Mouse (Mus musculus): Measurements from ENCODE around the gene Dab2ip.

Gene Dab2ip

GRCm38 (mm10) chr2:35556918-35557486 is 1.1 kb upstream of the Dab2ip start:
- in situ Hi-C loops (cut with MseI, MboI) = loop anchor here in 1 of 2 experiments (10.0 kb wide), 1 partner anchor 368 kb away; no protein-coding TSS in a partner anchor

DNA sequence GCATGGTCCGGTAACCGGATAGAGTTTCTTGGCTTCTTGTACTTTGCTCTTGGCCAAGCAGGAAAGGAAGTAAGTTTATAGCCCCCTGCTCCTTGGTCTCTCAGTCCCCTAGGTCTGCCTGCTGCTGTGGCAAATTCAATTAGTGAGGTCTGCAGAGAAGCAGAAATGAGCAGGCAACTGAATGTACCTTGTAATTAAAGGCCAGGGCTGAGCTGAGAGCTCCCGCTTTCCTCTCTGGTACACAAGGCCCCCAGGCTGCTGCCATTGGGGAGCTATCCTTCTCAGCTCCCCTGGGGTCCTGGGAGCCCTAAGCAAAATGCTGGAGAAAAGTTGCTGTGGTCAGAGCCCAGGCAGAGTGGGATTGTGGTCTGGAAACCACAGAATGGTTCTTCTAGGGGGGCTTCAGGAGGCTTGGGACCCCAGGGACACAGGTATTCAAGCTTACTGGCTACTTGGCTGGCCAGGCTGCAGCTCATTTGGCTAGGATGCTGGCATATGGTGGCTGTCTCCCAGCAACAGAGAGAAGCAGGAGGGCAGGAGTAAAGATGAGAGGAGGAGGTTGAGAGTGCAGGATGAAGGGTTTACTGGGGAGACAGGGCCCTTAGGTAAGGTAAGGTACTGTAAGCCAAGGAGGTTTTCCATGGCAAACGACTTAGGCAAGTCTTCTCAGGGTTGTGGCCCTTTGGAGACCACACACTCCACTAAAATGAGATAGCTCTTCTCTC is 922 bp downstream of the Dab2ip start:
- in situ Hi-C loops (cut with MseI, MboI) = loop anchor here in 1 of 2 experiments (10.0 kb wide), 1 partner anchor 366 kb away; no protein-coding TSS in a partner anchor

DNA sequence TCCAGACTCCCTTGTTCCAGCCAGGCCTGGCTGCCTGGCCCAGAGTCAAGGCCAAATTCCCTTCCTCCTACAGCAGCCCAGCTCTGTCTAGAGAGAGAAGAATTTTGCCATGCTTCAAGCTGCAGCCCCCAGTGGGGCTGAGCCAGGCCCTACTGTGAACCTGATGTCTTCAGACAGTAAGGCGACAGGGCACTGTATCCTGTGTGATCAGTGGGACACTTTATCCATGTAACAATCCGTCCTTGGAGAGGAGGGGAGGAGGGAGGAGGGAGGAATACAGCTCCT is 1.4 kb downstream of the Dab2ip start:
- in situ Hi-C loops (cut with MseI, MboI) = loop anchor here in 1 of 2 experiments (10.0 kb wide), 1 partner anchor 365 kb away; no protein-coding TSS in a partner anchor

DNA sequence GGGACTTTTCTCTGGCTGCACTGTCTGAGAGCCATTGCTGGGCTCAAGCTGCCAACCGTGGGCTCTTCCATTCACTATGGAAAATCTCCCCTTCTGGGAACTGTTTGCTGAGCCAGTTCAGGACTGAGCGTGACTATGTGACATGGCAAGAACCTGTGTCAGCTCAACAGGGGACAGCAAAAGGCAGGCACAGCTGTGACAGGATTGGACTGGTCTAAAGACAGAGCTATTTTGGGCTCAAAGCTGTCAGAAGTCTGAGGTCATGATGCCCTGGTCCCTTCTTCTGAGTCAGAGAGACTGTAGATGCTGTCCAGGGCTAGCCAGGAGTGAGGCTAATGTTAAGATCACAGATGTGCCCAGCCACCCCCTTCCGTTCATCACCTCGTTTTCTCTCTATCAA is 5.7 kb downstream of the Dab2ip start:
- in situ Hi-C loops (cut with MseI, MboI) = no loop called here

DNA sequence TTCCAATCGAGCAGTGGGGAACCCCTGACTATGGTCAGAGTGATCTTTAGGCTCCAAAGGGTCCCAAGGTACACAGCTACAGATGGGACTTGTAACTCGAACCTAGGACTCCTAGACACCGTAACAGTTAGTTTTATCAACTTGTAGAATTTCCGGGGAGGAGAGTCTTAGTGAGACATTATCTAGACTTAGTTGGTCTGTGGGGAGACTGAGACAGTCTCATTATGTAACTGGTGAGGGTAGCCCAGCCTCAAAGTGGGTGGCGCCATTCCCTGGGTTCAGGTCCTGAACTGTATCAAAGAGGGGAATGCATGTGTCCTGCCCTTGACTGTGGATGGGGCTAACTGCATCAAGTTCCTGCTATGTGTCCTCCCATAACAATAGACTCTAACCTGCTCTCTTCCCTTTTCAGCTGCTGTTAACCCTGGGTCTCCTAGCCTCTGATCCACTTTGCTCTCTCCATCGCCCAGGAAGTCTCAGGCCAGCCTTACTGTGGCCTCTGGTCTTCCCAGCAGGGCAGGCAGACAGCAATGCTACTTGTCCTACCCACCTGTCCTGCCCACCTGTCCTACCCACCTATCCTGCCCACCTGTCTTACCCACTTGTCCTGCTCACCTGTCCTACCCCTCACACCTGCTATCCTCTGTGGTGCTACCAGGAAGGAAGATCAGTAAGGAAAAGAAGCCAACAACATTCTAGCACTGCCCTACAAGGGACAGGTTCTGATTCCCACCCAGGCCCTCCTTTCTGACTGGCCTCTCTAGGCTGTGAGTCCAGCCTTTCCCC is 7.2 kb downstream of the Dab2ip start:
- in situ Hi-C loops (cut with MseI, MboI) = no loop called here

DNA sequence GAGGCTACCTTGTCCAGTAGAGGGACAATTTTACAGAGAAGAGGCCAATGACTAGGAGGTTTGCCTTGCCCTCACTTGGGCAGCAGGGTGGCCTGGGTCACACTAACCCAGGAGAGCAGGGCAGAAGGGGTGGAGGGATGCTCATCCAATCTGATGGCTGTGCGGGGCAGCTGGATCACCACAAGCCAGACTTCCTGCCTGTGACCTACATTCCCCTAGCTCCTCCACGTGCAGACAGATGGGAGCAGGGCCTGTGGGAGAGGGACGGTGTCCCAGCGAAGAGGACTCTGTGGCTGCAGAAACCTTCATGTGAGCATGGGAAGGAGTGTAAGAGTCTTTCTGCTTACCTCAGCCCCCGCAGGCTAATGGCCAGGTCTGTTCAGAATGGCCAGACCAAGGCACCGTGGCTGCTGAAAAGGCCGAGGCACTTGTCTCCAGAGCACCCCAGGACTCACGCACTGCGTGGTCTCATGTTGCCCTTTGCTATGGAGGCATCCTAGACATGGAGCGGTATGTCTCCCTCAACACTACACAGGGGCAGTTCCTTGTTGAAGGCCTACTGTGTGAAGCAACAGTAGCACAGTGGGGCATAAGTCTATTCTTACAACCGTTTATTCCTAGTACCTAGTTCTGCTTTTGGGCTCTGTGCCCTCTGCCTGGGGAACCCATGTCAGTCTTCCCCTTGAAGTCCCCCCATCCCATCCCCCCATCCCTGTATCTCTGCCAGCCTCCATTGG is 9.1 kb downstream of the Dab2ip start:
- in situ Hi-C loops (cut with MseI, MboI) = no loop called here

DNA sequence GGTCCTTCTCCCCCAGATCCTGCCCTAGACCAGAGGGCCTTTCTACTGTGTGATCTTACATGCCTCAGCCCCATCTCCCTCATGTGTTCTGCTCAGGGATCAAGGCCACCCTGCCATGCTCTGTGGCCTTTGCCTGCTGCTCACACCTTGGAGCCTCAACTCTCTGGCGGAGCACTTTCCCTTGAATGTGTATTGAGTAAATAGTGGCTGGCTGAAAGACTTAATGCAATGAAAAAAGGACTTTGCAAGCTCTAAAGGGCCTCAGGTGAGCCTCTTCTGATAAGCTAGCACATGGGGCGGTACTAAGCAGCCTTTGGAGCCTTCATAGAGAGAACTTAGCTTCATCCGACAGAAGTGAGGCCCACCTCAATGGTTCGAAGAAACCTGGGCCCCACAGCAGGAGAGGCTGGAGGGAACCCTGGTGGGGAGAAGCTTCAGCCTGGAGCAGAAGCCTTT is 9.7 kb downstream of the Dab2ip start:
- in situ Hi-C loops (cut with MseI, MboI) = no loop called here

- in situ Hi-C loops (cut with MseI, MboI) = no loop called here
Observed at GRCm38 (mm10) chr2:35570743-35571142, 12.7 kb downstream of the Dab2ip start.

DNA sequence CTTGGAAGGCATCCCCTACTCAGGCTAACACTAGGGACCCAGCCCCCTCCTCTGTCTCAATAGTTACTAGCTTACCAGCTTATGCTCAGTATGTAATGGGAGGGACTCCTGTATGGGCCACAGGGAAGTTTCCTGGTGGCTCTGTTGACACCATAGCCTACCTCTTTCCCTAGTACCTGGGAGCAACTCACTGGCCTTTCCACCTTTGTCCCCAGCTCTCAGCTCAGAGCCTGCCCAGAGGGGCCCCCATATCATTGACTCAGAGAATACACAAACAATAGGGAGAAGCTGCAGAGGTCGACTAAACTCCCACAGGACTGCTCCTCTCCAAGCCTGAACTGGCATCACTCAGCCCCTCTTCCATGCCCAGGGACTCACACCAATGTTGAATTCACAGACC is 16.6 kb downstream of the Dab2ip start:
- in situ Hi-C loops (cut with MseI, MboI) = no loop called here

- in situ Hi-C loops (cut with MseI, MboI) = no loop called here
Observed at GRCm38 (mm10) chr2:35576675-35577074, 18.6 kb downstream of the Dab2ip start.

DNA sequence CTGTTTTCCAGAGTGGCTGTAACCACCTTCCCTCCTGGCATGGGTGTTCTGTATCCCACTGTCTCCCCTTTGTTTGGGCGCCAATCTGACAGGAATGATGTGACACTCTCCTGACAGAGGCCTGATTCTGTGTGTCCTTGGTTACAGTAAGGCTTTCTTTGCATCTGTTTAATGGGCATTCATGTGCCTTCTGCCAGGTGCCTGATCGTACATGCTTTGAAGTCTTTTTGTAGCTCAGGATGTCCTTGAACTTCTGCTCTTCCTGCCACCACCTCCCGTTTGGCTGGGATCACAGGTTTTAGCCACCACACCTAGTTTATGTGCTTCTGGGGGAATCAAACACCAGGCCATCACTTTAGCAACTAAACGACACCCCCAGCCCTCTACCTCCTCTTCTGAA is 22.0 kb downstream of the Dab2ip start:
- in situ Hi-C loops (cut with MseI, MboI) = no loop called here

- in situ Hi-C loops (cut with MseI, MboI) = no loop called here
Observed at GRCm38 (mm10) chr2:35581501-35582340, 23.7 kb downstream of the Dab2ip start.

DNA sequence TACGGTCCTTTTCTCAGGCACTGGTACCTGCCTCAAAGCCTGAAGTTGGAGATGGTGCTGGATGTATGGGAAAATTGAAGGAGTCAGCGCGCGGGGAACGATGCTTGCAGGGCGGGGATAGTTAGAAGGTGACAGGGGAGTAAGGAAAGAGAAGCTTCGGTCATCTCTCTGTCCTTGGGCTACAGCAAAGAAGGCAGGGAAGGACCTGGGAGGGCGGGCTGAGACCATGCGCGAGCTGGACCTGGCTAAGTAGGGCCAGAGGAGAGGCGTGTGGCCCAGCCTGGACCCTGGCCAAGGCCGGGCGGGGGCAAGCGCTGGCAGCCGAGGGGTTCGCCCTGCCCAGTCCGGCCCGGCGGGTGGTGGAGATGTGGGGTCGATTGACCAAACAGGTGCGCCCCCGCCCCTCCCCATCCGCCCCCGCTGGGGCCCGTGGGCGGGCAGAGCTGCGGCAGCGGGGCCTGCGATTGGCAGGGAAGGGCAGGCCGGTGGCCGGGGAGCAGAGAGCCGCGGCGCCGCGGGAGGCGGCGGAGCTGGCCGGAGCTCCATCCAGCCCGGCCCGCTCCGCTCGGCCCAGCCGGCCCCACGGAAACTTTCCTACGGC is 24.4 kb downstream of the Dab2ip start:
- in situ Hi-C loops (cut with MseI, MboI) = no loop called here

GRCm38 (mm10) chr2:35583406-35583805 is 25.3 kb downstream of the Dab2ip start:
- in situ Hi-C loops (cut with MseI, MboI) = no loop called here

- in situ Hi-C loops (cut with MseI, MboI) = no loop called here
Observed at GRCm38 (mm10) chr2:35584011-35584410, 25.9 kb downstream of the Dab2ip start.

DNA sequence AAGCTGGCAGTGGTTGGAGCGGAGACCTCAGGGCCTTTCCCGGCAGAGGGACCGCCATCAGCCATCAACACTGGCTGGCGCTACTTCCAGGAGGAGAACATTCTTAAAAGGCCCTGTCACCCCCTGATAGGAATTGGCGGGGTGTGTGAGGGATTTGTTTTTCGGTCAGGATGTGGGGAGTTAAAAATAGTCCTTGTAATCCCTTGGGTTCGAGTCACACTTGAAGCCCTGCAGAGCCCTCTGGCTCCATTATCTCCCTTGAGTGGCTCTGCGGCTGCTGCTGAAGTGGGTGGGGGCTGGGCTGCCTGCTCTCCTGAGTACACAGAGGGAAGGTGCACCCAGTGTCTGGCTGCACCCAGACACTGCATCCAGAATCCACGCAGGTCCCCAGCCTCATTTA is 30.3 kb downstream of the Dab2ip start:
- in situ Hi-C loops (cut with MseI, MboI) = no loop called here

- in situ Hi-C loops (cut with MseI, MboI) = no loop called here
Observed at GRCm38 (mm10) chr2:35589385-35589784, 31.3 kb downstream of the Dab2ip start.

DNA sequence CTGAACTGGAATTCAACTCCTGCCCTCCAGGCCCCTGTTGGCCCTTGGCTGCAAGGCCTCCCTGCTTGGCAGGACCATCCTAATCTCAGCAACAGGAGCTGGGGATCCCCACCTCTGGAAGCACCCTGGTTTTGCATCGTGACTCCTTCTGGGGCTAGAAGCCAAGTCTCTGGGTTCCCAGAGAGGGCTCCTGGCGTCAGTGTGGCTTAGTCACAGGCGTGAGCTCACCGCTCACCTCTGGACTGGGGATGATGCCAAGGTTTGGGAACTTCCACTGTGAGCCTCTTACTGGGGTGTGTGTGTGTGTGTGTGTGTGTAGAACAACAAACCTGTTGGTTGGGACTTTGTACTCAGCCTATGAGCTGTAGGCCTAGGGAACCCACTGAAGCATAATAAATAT is 31.7 kb downstream of the Dab2ip start:
- in situ Hi-C loops (cut with MseI, MboI) = no loop called here

DNA sequence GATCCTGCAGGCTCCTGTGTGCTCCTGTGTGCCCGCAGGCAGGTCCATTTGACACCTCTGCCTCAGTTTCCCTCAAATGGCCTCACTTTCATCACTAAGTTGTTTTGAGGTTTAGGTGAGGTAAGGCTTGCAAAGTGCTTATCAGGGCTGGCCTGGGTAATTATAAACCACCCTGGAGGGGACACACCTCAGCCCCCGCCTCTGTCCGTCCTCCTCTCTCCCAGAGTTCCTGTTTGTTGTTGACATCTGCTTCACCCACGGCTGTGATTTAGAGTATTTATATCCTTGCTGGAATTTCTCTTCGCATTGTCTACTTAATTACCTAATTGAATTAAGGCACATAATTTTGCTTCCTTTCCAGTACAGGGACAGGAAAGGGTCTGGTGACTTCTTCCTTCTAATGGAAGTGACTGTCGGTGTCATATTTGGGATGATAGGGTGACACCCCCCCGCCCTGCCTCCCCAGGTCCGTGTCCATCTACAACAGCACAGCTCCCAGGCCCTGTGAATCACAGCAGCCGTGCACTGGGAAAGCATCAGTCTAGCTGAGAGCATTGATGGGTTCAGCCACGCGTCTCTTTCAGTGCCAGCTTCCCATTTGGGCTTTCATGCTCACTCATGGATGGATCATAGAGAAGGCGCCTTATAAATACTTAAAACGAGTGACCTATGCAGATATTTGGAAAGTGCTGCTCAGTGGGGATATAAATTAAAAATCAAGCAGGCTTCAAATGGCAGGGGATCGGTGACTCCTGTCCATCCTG is 34.1 kb downstream of the Dab2ip start:
- in situ Hi-C loops (cut with MseI, MboI) = no loop called here
